7 mouse cellular contexts compared by ENCODE assay signal in the genomic region with DNA sequence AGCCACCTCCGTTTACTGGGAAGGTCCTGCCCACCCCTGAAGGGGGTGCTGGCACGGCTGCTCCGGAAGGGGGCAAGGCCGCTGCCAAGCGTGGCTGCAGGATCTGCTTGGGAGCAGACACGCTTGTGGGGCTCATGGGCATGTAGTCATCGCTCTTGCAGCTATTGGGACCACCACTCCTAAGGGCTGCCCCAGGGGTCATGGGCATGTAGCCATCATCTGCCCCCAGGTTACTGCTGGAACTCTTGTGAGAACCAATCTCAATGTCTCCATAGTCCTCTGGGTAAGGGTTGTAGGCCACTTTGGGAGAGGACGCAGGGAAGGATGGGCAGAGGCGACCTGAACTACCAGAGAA. TPM values are rescaled to one million over a fixed set of nuclear protein-coding genes. Genes with fewer than 3 reads are reported as not detected.
DNase-seq lines count a peak whose midpoint lies in the region; ATAC-seq and TF ChIP-seq lines count a peak whose summit lies in the region.

No protein-coding gene starts in this region.

- TF ChIP-seq POLR2A in lung, adult 2 months (IDR thresholded peaks at IDR 0.05; ENCODE audit: borderline replicate concordance, extremely low read depth, low read depth, low read length) = 0 out of 2 replicates have a peak, but pooled peaks have one; percentile 4
- TF ChIP-seq POLR2A in myocyte (IDR thresholded peaks at IDR 0.05; ENCODE audit: insufficient read length, low read depth) = no peak

- DNase-seq in lung, adult 2 months = no peak
- DNase-seq in lung, postnatal 25 days (ENCODE audit: low spot score) = no peak
- DNase-seq in retina, embryonic 14.5 days (ENCODE audit: low spot score) = no peak

- H3K4me1 ChIP-seq in lung, adult 2 months (ENCODE audit: control insufficient read depth, insufficient read depth, low read length) = peaks cover 12% of the 10 kb centered on the region; the same call in 1 of the 2 replicates
- H3K4me1 ChIP-seq in embryonic facial prominence, embryonic 13.5 days = peaks cover 73% of the 10 kb centered on the region
- H3K4me1 ChIP-seq in hindbrain, embryonic 16.5 days (ENCODE audit: control insufficient read depth, insufficient read depth, low read depth, low read length) = peaks cover 56% of the 10 kb centered on the region

- no peak for ATAC-seq in embryonic facial prominence, embryonic 13.5 days (ENCODE audit: insufficient number of reproducible peaks, insufficient read depth, low FRiP score, low TSS enrichment, low read depth)
- ATAC-seq in hindbrain, embryonic 16.5 days = no peak
- no peak for ATAC-seq in frontal cortex, adult (ENCODE audit: low TSS enrichment)

- H3K79me2 ChIP-seq in myocyte (ENCODE audit: control insufficient read depth, insufficient read depth) = no peaks in the 10 kb centered on the region

- WGBS in lung, adult 2 months = 84% methylated on average over 9 of the region's 9 CpGs
- WGBS in embryonic facial prominence, embryonic 13.5 days = 77% methylated on average over 9 of the region's 9 CpGs
- WGBS in hindbrain, embryonic 16.5 days = 82% methylated on average over 9 of the region's 9 CpGs

- H3K36me3 ChIP-seq in embryonic facial prominence, embryonic 13.5 days = peaks cover 23% of the 10 kb centered on the region
- no peaks in the 10 kb centered on the region for H3K36me3 ChIP-seq in hindbrain, embryonic 16.5 days (ENCODE audit: control insufficient read depth, insufficient read depth, low read length)
- H3K36me3 ChIP-seq in myocyte (ENCODE audit: control insufficient read depth, insufficient read depth) = no peaks in the 10 kb centered on the region

- H3K4me3 ChIP-seq in lung, adult 2 months (replicated peaks; ENCODE audit: extremely low read depth, low read depth, low read length) = peak overlapping the region; percentile 60
- H3K4me3 ChIP-seq in embryonic facial prominence, embryonic 13.5 days = peak overlapping the region; percentile 82
- H3K4me3 ChIP-seq in hindbrain, embryonic 16.5 days (ENCODE audit: low read length) = peak overlapping the region; percentile 83
- H3K4me3 ChIP-seq in myocyte = peak overlapping the region; percentile 31

- no peak for TF ChIP-seq CTCF in lung, adult 2 months (IDR thresholded peaks at IDR 0.05; ENCODE audit: insufficient read depth, low read length)

- peak overlapping the region; percentile 95 for H3K4me2 ChIP-seq in embryonic facial prominence, embryonic 13.5 days
- H3K4me2 ChIP-seq in hindbrain, embryonic 16.5 days (ENCODE audit: low read length) = peak overlapping the region; percentile 90
- H3K4me2 ChIP-seq in myocyte (ENCODE audit: low read depth) = peak overlapping the region; percentile 36

- H3K9me3 ChIP-seq in embryonic facial prominence, embryonic 13.5 days = no peaks in the 10 kb centered on the region
- H3K9me3 ChIP-seq in hindbrain, embryonic 16.5 days (ENCODE audit: control insufficient read depth, low read length) = no peaks in the 10 kb centered on the region

- H3K27ac ChIP-seq in embryonic facial prominence, embryonic 13.5 days = no peak overlapping the region
- H3K27ac ChIP-seq in hindbrain, embryonic 16.5 days (ENCODE audit: low read depth, low read length) = no peak overlapping the region; the same call in 1 of the 2 replicates

- peak overlapping the region; percentile 90 for H3K9ac ChIP-seq in embryonic facial prominence, embryonic 13.5 days
- H3K9ac ChIP-seq in hindbrain, embryonic 16.5 days (ENCODE audit: low read depth, low read length) = peak overlapping the region; percentile 92

- peak overlapping the region; percentile 56 for H3ac ChIP-seq in myocyte (ENCODE audit: control insufficient read depth, insufficient read length)

- H3K27me3 ChIP-seq in embryonic facial prominence, embryonic 13.5 days = no peaks in the 10 kb centered on the region
- H3K27me3 ChIP-seq in hindbrain, embryonic 16.5 days (replicated peaks; ENCODE audit: control insufficient read depth, insufficient read depth, low read length) = no peaks in the 10 kb centered on the region
- H3K27me3 ChIP-seq in myocyte (ENCODE audit: control insufficient read depth, insufficient read depth, insufficient read length) = no peaks in the 10 kb centered on the region

TF ChIP-seq in myocyte, 11 proteins besides CTCF, POLR2A, EP300 and RAD21:
- TF ChIP-seq POLR2AphosphoS2 (IDR thresholded peaks at IDR 0.05; ENCODE audit: insufficient read length, low read depth) (no peak), E2F4 (IDR thresholded peaks at IDR 0.05; ENCODE audit: insufficient read depth) (no peak)

RNA-seq across cellular contexts. Expression of gene Irs2, which starts 2.0 kb away (rescaled TPM):
- polyA plus RNA-seq in lung, adult 2 months (2012; rRNA removed) = 20.7 and 27.1 TPM in 2 replicates
- 7.7 and 8.7 TPM in 2 replicates for polyA plus RNA-seq in embryonic facial prominence, embryonic 13.5 days (2015; fragmentation: Nextera tagmentation; extraction: Ambion mirVana)
- 4.1 and 4.6 TPM in 2 replicates for polyA plus RNA-seq in hindbrain, embryonic 16.5 days (2015; fragmentation: Nextera tagmentation; extraction: Ambion mirVana)
- polyA plus RNA-seq in myocyte (2012; fragmentation: generic; extraction: Trizol) = 2.0 TPM

Comparison
In these comparisons a context has a peak if more than half of its experiments do, and no peak if none do; other contexts are left out.
1. H3K4me3 ChIP-seq: peak in every context shown above with its lines; median percentile 83 in hindbrain, embryonic 16.5 days; 82 in embryonic facial prominence, embryonic 13.5 days; 60 in lung, adult 2 months; 31 in myocyte.
2. H3K4me2 ChIP-seq: peak in every context shown above with its lines; median percentile 95 in embryonic facial prominence, embryonic 13.5 days; 90 in hindbrain, embryonic 16.5 days; 36 in myocyte.